Mouse (Mus musculus) lung, embryonic 16.5 days (tissue): ENCODE data around the gene Rbm33. TPM values are rescaled to one million over a fixed set of nuclear protein-coding genes. Genes with fewer than 3 reads are reported as not detected.

Experiments
- ATAC-seq: fragments of 200-750 bp; cut with Nextera tagmentation; 2 replicates; pipeline ENCODE4 v1.8.0; 2017; ENCODE audit warnings: low read depth, mild to moderate bottlenecking, moderate library complexity
- H3K27ac ChIP-seq: fragments of 300-500 bp; sonication (generic); 2 replicates; pipeline ENCODE4 v1.5.1; 2014; ENCODE audit warnings: mild to moderate bottlenecking, control low read depth, low read length
- H3K27me3 ChIP-seq: fragments of 300-500 bp; sonication (generic); 2 replicates; pipeline ENCODE4 v1.6.1; 2014; ENCODE audit warnings: low read depth, low read length, mixed read lengths; ENCODE audit not compliant: control insufficient read depth, insufficient read depth
- H3K36me3 ChIP-seq: fragments of 300-500 bp; sonication (generic); 2 replicates; pipeline ENCODE4 v1.6.1; 2014; ENCODE audit warnings: low read length; ENCODE audit not compliant: control insufficient read depth, insufficient read depth
- H3K4me1 ChIP-seq: fragments of 300-500 bp; sonication (generic); replicated peaks from 2 replicates; pipeline ENCODE4 v1.6.1; 2014; ENCODE audit warnings: low read length, mixed read lengths; ENCODE audit not compliant: control insufficient read depth, insufficient read depth
- H3K4me2 ChIP-seq: fragments of 300-500 bp; sonication (generic); 2 replicates; pipeline ENCODE4 v1.6.1; 2014; ENCODE audit warnings: low read depth, low read length, control low read depth
- H3K4me3 ChIP-seq: fragments of 300-500 bp; sonication (generic); 2 replicates; pipeline ENCODE4 v1.5.1; 2014; ENCODE audit warnings: mild to moderate bottlenecking, low read length, control low read depth
- H3K9ac ChIP-seq: fragments of 300-500 bp; sonication (generic); 2 replicates; pipeline ENCODE4 v1.6.1; 2014; ENCODE audit warnings: low read length, control low read depth
- H3K9me3 ChIP-seq: fragments of 300-500 bp; sonication (generic); 2 replicates; pipeline ENCODE4 v1.6.1; 2016; ENCODE audit warnings: low read length; ENCODE audit not compliant: control insufficient read depth
- whole genome bisulfite sequencing: fragments of 180-500 bp; shearing (Covaris S2); extraction: QIAGEN DNeasy Blood & Tissue Kit; methylation state at CpG from one replicate; pipeline ENCODE4 v1.1.7; 2014; 5-methylcytosine and 5-hydroxymethylcytosine counted together
- polyA plus RNA-seq: library from polyadenylated mRNA; unstranded; fragments of >200 nt; fragmentation: Nextera tagmentation; extraction: Ambion mirVana; gene quantifications from 2 replicates; pipeline ENCODE4 v1.2.1, GENCODE M21; 2015

The Rbm33 gene
- polyA plus RNA-seq, 1 experiment from 2014 or later, result 12.1 TPM

GRCm38 (mm10) chr5:28387531-28388179 lies 70.7 kb downstream of the Rbm33 start:
- Histone ChIP-seq H3K4me3 (no peak overlapping the region), H3K4me2 (no peak overlapping the region), H3K9ac (no peak overlapping the region), H3K36me3 (peaks cover 22% of the 10 kb centered on the region), H3K9me3 (no peaks in the 10 kb centered on the region), H3K4me1 (no peaks in the 10 kb centered on the region), H3K27ac (no peak overlapping the region), H3K27me3 (no peaks in the 10 kb centered on the region)
- no peak for ATAC-seq
- 88% methylated on average over 9 of the region's 9 CpGs for WGBS

- H3K4me3 ChIP-seq, result no peak overlapping the region
- H3K27me3 ChIP-seq, result no peaks in the 10 kb centered on the region
- H3K9ac ChIP-seq, result no peak overlapping the region
- 50% methylated on average over 3 of the region's 3 CpGs for WGBS
- H3K27ac ChIP-seq, result no peak overlapping the region
- no peak overlapping the region for H3K4me2 ChIP-seq
- H3K4me1 ChIP-seq, result no peaks in the 10 kb centered on the region
- no peaks in the 10 kb centered on the region for H3K9me3 ChIP-seq
- H3K36me3 ChIP-seq, result peaks cover 22% of the 10 kb centered on the region
- ATAC-seq, result no peak
Measured at GRCm38 (mm10) chr5:28388184-28388583, 71.3 kb downstream of the Rbm33 start.

- Histone ChIP-seq H3K36me3 (peaks cover 37% of the 10 kb centered on the region), H3K9me3 (no peaks in the 10 kb centered on the region), H3K27ac (no peak overlapping the region), H3K9ac (no peak overlapping the region), H3K4me1 (no peaks in the 10 kb centered on the region), H3K4me2 (no peak overlapping the region), H3K4me3 (no peak overlapping the region), H3K27me3 (no peaks in the 10 kb centered on the region)
- 92% methylated on average over 6 of the region's 6 CpGs for WGBS
- ATAC-seq, result no peak
Measured at GRCm38 (mm10) chr5:28390189-28390588, 73.3 kb downstream of the Rbm33 start.

- Histone ChIP-seq H3K27ac (no peak overlapping the region), H3K27me3 (no peaks in the 10 kb centered on the region), H3K4me3 (no peak overlapping the region), H3K9ac (no peak overlapping the region), H3K36me3 (peaks cover 22% of the 10 kb centered on the region), H3K9me3 (no peaks in the 10 kb centered on the region), H3K4me1 (peaks cover 8% of the 10 kb centered on the region), H3K4me2 (no peak overlapping the region)
- WGBS, result 98% methylated on average over 2 of the region's 2 CpGs
- no peak for ATAC-seq
Measured at GRCm38 (mm10) chr5:28397344-28397743, 80.4 kb downstream of the Rbm33 start.

- Histone ChIP-seq H3K36me3 (peaks cover 20% of the 10 kb centered on the region), H3K4me2 (no peak overlapping the region)
Measured at GRCm38 (mm10) chr5:28398736-28399135, 81.8 kb downstream of the Rbm33 start.

GRCm38 (mm10) chr5:28399451-28400115 lies 82.7 kb downstream of the Rbm33 start:
- peaks cover 8% of the 10 kb centered on the region for H3K4me1 ChIP-seq
- no peak for ATAC-seq
- H3K9ac ChIP-seq, result no peak overlapping the region
- WGBS, result 73% methylated on average over 2 of the region's 2 CpGs
- H3K36me3 ChIP-seq, result peaks cover 12% of the 10 kb centered on the region
- H3K27ac ChIP-seq, result no peak overlapping the region
- H3K4me3 ChIP-seq, result no peak overlapping the region
- H3K9me3 ChIP-seq, result no peaks in the 10 kb centered on the region
- H3K4me2 ChIP-seq, result no peak overlapping the region
- H3K27me3 ChIP-seq, result no peaks in the 10 kb centered on the region

More at GRCm38 (mm10) chr5:28398736-28399135, 81.8 kb downstream of the Rbm33 start:
- Histone ChIP-seq H3K4me1 (peaks cover 8% of the 10 kb centered on the region), H3K9me3 (no peaks in the 10 kb centered on the region), H3K27me3 (no peaks in the 10 kb centered on the region), H3K9ac (no peak overlapping the region), H3K4me3 (no peak overlapping the region), H3K27ac (no peak overlapping the region)
- 34% methylated on average over 3 of the region's 3 CpGs for WGBS
- no peak for ATAC-seq

GRCm38 (mm10) chr5:28402756-28403155 lies 85.8 kb downstream of the Rbm33 start:
- Histone ChIP-seq H3K27ac (no peak overlapping the region), H3K4me1 (peaks cover 8% of the 10 kb centered on the region), H3K9ac (no peak overlapping the region), H3K4me3 (no peak overlapping the region), H3K9me3 (no peaks in the 10 kb centered on the region), H3K27me3 (no peaks in the 10 kb centered on the region), H3K36me3 (peaks cover 6% of the 10 kb centered on the region), H3K4me2 (no peak overlapping the region)
- no peak for ATAC-seq
- 83% methylated on average over 1 of the region's 1 CpGs for WGBS

GRCm38 (mm10) chr5:28406662-28407061 lies 89.7 kb downstream of the Rbm33 start:
- 70% methylated on average over 3 of the region's 3 CpGs for WGBS
- no peak overlapping the region for H3K4me3 ChIP-seq
- no peak for ATAC-seq
- no peak overlapping the region for H3K27ac ChIP-seq
- no peaks in the 10 kb centered on the region for H3K9me3 ChIP-seq
- no peaks in the 10 kb centered on the region for H3K4me1 ChIP-seq
- no peak overlapping the region for H3K9ac ChIP-seq
- peaks cover 10% of the 10 kb centered on the region; the same call in 1 of the 2 replicates for H3K36me3 ChIP-seq
- H3K4me2 ChIP-seq, result no peak overlapping the region
- no peaks in the 10 kb centered on the region for H3K27me3 ChIP-seq

- H3K9me3 ChIP-seq, result no peaks in the 10 kb centered on the region
- H3K4me1 ChIP-seq, result peaks cover 3% of the 10 kb centered on the region
- no peaks in the 10 kb centered on the region for H3K27me3 ChIP-seq
- H3K36me3 ChIP-seq, result peaks cover 33% of the 10 kb centered on the region
- no peak for ATAC-seq
- H3K4me3 ChIP-seq, result no peak overlapping the region
- 85% methylated on average over 2 of the region's 2 CpGs for whole genome bisulfite sequencing
- H3K4me2 ChIP-seq, result no peak overlapping the region
- no peak overlapping the region for H3K27ac ChIP-seq
- H3K9ac ChIP-seq, result no peak overlapping the region
Measured at GRCm38 (mm10) chr5:28412006-28412685, 95.2 kb downstream of the Rbm33 start.
